Mouse (Mus musculus): ENCODE results near the gene 1110057P08Rik. TPM values are rescaled to one million over a fixed set of nuclear protein-coding genes. Genes with fewer than 3 reads are reported as not detected.
"Not testable (repeated sequence)": the region's sequence is repeated elsewhere in the genome, so short reads cannot be mapped to it uniquely, and the experiment has no call there.

1110057P08Rik gene
- not detected in 2 replicates for polyA plus RNA-seq (2015; fragmentation: Nextera tagmentation; extraction: Ambion mirVana)

DNA sequence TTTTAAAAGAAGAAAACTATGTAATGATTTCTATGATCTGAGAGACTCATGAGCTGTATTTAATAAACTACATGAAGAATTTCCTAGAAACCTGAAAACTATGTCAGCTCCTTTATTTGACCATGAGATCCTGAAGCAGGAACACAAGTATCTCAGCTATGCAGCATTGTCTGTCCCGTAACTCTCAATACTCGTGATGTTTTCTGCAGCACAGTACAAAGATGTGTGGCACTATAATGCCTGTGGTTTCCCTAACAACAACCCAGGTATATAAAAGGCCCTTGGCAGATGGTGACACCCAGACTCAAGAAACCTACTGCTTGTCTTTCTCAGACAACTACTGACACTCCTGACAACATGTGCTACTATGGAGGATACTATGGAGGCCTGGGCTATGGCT lies at the start of gene 1110057P08Rik:
TSS of gene 1110057P08Rik (plus strand) at position 301 of the 400 bp plus-strand sequence.
- no peak within 1 kb of the TSS for H3K9ac ChIP-seq (replicated peaks)
- WGBS: 81% methylated on average over 2 of the region's 2 CpGs
- no peaks in the 10 kb centered on the region for H3K36me3 ChIP-seq
- no peak within 1 kb of the TSS for H3K27ac ChIP-seq (replicated peaks)
- no peak within 1 kb of the TSS for H3K4me3 ChIP-seq
- no peaks in the 10 kb centered on the region for H3K9me3 ChIP-seq
- H3K4me1 ChIP-seq: no peaks in the 10 kb centered on the region
- ATAC-seq (replicated peaks): no peak
- H3K4me2 ChIP-seq (replicated peaks): no peak within 1 kb of the TSS
- H3K27me3 ChIP-seq: no peaks in the 10 kb centered on the region

DNA sequence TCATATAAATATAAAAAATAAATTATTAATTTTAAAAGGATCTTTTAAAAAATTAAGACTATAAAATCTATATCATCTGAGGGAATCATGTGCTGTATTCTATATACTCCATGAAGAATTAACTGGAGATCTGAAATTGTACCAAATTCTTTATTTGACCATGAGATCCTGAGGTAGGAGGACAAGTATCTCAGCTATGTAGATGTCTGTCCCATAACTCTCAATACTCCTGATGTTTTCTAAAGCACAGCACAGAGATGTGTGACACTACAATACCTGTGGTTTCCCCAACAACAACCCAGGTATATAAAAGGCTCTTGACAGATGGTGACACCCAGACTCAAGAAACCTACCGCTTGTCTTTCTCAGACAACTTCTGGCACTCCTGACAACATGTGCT lies 34.0 kb upstream of the 1110057P08Rik start, which contains the start of gene Gm6358:
TSS of gene Gm6358 (plus strand) at position 301 of the 400 bp plus-strand sequence.
- H3K4me1 ChIP-seq: no peaks in the 10 kb centered on the region
- no peak for ATAC-seq (replicated peaks)
- H3K9ac ChIP-seq (replicated peaks): no peak within 1 kb of the TSS
- H3K4me3 ChIP-seq: no peak within 1 kb of the TSS
- H3K27me3 ChIP-seq: no peaks in the 10 kb centered on the region
- no peaks in the 10 kb centered on the region for H3K36me3 ChIP-seq
- H3K4me2 ChIP-seq (replicated peaks): no peak within 1 kb of the TSS
- 97% methylated on average over 1 of the region's 1 CpGs for WGBS
- no peaks in the 10 kb centered on the region for H3K9me3 ChIP-seq
- H3K27ac ChIP-seq (replicated peaks): no peak within 1 kb of the TSS

DNA sequence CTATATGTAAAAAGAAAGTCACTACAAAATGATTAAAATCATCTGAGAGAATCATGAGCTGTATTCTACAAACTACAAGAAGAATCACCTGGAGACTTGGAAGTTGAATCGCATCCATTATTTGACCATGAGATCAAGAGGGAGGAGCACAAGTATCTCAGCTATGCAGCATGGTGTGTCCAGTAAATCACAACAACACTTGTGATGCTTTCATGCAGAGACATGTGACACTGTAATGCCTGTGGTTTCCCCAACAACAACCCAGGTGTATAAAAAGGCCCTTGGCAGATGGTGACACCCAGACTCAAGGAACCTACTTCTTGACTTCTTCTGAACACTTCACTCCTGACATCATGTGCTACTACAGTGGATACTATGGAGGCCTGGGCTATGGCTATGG lies 23.7 kb upstream of the 1110057P08Rik start, which contains the start of gene Gm10061:
TSS of gene Gm10061 (plus strand) at position 301 of the 400 bp plus-strand sequence.
- Histone ChIP-seq H3K27ac (replicated peaks) (no peak within 1 kb of the TSS), H3K36me3 (no peaks in the 10 kb centered on the region), H3K9ac (replicated peaks) (no peak within 1 kb of the TSS), H3K4me3 (no peak within 1 kb of the TSS), H3K9me3 (no peaks in the 10 kb centered on the region), H3K27me3 (no peaks in the 10 kb centered on the region), H3K4me2 (replicated peaks) (no peak within 1 kb of the TSS), H3K4me1 (no peaks in the 10 kb centered on the region)
- 94% methylated on average over 1 of the region's 1 CpGs for WGBS
- ATAC-seq (replicated peaks): no peak

DNA sequence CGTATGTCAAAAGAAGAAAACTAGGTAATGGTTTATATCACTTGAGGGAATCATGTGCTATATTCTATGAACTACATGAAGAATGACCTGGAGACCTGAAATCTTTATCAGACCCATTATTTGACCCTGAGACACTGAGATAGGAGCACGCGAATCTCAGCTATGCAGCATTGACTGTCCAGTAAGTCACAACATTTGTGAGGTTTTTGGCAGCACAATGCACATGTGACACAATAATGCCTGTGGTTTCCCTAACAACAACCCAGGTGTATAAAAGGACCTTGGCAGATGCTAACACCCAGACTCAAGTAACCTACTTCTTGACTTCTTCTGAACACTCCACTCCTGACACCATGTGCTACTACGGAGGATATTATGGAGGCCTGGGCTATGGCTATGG lies 16.9 kb upstream of the 1110057P08Rik start, which contains the start of gene Gm9789:
TSS of gene Gm9789 (plus strand) at position 301 of the 400 bp plus-strand sequence.
- no peaks in the 10 kb centered on the region for H3K27me3 ChIP-seq
- WGBS: 83% methylated on average over 4 of the region's 4 CpGs
- no peak for ATAC-seq (replicated peaks)

DNA sequence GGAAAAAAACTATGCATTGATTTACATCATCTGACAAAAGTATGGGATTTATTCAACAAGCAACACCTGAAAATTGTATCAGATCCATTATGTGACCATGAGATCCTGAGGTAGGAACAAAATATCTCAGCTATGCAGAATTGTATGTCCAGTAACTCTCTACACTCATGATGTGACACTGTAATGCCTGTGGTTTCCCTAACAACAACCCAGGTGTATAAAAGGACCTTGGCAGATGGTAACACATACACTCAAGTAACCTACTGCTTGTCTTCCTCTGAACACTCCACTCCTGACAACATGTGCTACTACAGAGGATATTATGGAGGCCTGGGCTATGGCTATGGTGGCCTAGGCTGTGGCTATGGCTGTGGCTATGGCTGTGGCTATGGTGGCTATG lies 5.3 kb upstream of the 1110057P08Rik start, which contains the start of gene Gm7735:
TSS of gene Gm7735 (plus strand) at position 301 of the 400 bp plus-strand sequence.
- not testable (repeated sequence) for H3K4me3 ChIP-seq; H3K27ac ChIP-seq (replicated peaks); ATAC-seq (replicated peaks); H3K27me3 ChIP-seq; H3K9me3 ChIP-seq; H3K36me3 ChIP-seq; H3K9ac ChIP-seq (replicated peaks); H3K4me2 ChIP-seq (replicated peaks); H3K4me1 ChIP-seq

More for the DNA sequence above, 16.9 kb upstream of the 1110057P08Rik start, which contains the start of gene Gm9789:
- Histone ChIP-seq H3K9ac (replicated peaks) (no peak within 1 kb of the TSS), H3K36me3 (no peaks in the 10 kb centered on the region), H3K27ac (replicated peaks) (no peak within 1 kb of the TSS), H3K9me3 (no peaks in the 10 kb centered on the region), H3K4me3 (no peak within 1 kb of the TSS), H3K4me1 (no peaks in the 10 kb centered on the region), H3K4me2 (replicated peaks) (no peak within 1 kb of the TSS)

DNA sequence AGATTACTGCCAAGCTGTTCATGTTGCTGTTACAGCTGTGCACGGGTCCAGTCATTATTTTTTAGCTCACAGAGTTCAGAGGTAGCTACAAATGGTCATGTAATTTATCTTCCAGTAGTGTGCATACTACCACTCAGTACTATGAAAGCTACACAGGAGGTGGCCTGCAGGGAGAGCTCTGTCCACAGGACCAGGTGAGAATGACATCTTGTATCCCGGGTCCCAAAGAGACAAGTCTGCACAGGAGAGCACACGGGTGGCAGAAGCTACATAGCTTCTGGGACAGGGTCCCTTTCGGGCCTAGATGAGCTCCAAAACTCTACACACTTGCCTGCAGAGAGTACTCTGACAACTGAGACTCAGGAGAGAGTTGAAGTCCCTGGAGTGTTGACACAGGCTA lies 14.1 kb downstream of the 1110057P08Rik start:
- 86% methylated on average over 4 of the region's 4 CpGs for WGBS

DNA sequence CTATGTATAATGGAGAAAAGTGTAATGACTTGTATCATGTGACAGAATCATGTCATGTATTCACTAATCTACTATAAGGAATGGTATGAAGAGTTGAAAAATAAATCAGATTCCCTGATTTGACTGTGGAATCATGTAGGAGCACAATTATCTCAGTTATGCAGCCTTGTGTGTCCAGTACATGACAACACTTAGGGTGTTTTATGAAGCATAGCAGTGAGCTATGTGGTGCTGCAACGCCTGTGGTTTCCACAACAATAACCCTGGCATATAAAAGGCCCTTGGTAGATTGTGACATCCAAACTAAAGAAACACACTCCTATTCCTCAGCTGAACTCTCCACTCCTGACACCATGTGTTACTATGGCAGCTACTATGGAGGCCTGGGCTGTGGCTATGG lies 31.0 kb downstream of the 1110057P08Rik start, which contains the start of gene Krtap20-2:
TSS of gene Krtap20-2 (plus strand) at position 301 of the 400 bp plus-strand sequence.
- Histone ChIP-seq H3K4me1 (no peaks in the 10 kb centered on the region), H3K27ac (replicated peaks) (no peak within 1 kb of the TSS), H3K4me2 (replicated peaks) (no peak within 1 kb of the TSS), H3K9me3 (no peaks in the 10 kb centered on the region), H3K36me3 (no peaks in the 10 kb centered on the region), H3K4me3 (no peak within 1 kb of the TSS), H3K9ac (replicated peaks) (no peak within 1 kb of the TSS), H3K27me3 (no peaks in the 10 kb centered on the region)
- no peak for ATAC-seq (replicated peaks)
- 87% methylated on average over 1 of the region's 1 CpGs for WGBS

More for the DNA sequence above, 14.1 kb downstream of the 1110057P08Rik start:
- Histone ChIP-seq H3K4me2 (replicated peaks) (no peak overlapping the region), H3K36me3 (no peaks in the 10 kb centered on the region), H3K27ac (replicated peaks) (no peak overlapping the region), H3K9ac (replicated peaks) (no peak overlapping the region), H3K27me3 (no peaks in the 10 kb centered on the region), H3K9me3 (no peaks in the 10 kb centered on the region), H3K4me1 (no peaks in the 10 kb centered on the region), H3K4me3 (no peak overlapping the region)
- no peak for ATAC-seq (replicated peaks)

Other genes starting within 250 kb of the 1110057P08Rik start
- gene Krtap19-9b, start 242.5 kb upstream of the 1110057P08Rik start, polyA plus RNA-seq (2015; fragmentation: Nextera tagmentation; extraction: Ambion mirVana): not detected in 2 replicates
- gene Krtap16-3, start 211.9 kb upstream of the 1110057P08Rik start, polyA plus RNA-seq (2015; fragmentation: Nextera tagmentation; extraction: Ambion mirVana): not detected in 2 replicates
- not detected in 2 replicates for gene Krtap22-2, start 164.0 kb upstream of the 1110057P08Rik start, polyA plus RNA-seq (2015; fragmentation: Nextera tagmentation; extraction: Ambion mirVana)
- not detected in 2 replicates for gene Gm10229, start 159.5 kb upstream of the 1110057P08Rik start, polyA plus RNA-seq (2015; fragmentation: Nextera tagmentation; extraction: Ambion mirVana)
- not detected in 2 replicates for gene Krtap6-1, start 143.0 kb upstream of the 1110057P08Rik start, polyA plus RNA-seq (2015; fragmentation: Nextera tagmentation; extraction: Ambion mirVana)
- not detected in 2 replicates for gene Gm10228, start 133.3 kb upstream of the 1110057P08Rik start, polyA plus RNA-seq (2015; fragmentation: Nextera tagmentation; extraction: Ambion mirVana)
- not detected in 2 replicates for gene Krtap6-5, start 126.9 kb upstream of the 1110057P08Rik start, polyA plus RNA-seq (2015; fragmentation: Nextera tagmentation; extraction: Ambion mirVana)
- gene 1110025L11Rik, start 110.7 kb upstream of the 1110057P08Rik start, polyA plus RNA-seq (2015; fragmentation: Nextera tagmentation; extraction: Ambion mirVana): not detected in 2 replicates
- not detected in 2 replicates for gene Krtap6-3, start 90.7 kb upstream of the 1110057P08Rik start, polyA plus RNA-seq (2015; fragmentation: Nextera tagmentation; extraction: Ambion mirVana)
- not detected in 2 replicates for gene Gm6358, start 33.9 kb upstream of the 1110057P08Rik start, polyA plus RNA-seq (2015; fragmentation: Nextera tagmentation; extraction: Ambion mirVana)
- not detected in 2 replicates for gene Gm10061, start 23.6 kb upstream of the 1110057P08Rik start, polyA plus RNA-seq (2015; fragmentation: Nextera tagmentation; extraction: Ambion mirVana)
- not detected in 2 replicates for gene Gm9789, start 16.8 kb upstream of the 1110057P08Rik start, polyA plus RNA-seq (2015; fragmentation: Nextera tagmentation; extraction: Ambion mirVana)
- gene Gm7735, start 5.2 kb upstream of the 1110057P08Rik start, polyA plus RNA-seq (2015; fragmentation: Nextera tagmentation; extraction: Ambion mirVana): not detected in 2 replicates
- not detected in 2 replicates for gene Krtap20-2, start 31.1 kb downstream of the 1110057P08Rik start, polyA plus RNA-seq (2015; fragmentation: Nextera tagmentation; extraction: Ambion mirVana)
- gene Krtap21-1, start 229.1 kb downstream of the 1110057P08Rik start, polyA plus RNA-seq (2015; fragmentation: Nextera tagmentation; extraction: Ambion mirVana): not detected in 2 replicates
- not detected in 2 replicates for gene Krtap6-2, start 245.4 kb downstream of the 1110057P08Rik start, polyA plus RNA-seq (2015; fragmentation: Nextera tagmentation; extraction: Ambion mirVana)